Mouse (Mus musculus): ENCODE measurements around the gene Gcgr. TPM values are rescaled to one million over a fixed set of nuclear protein-coding genes. Genes with fewer than 3 reads are reported as not detected.

Gcgr gene
- polyA plus RNA-seq, 1 experiment from 2014 or later = 1.8 TPM

DNA sequence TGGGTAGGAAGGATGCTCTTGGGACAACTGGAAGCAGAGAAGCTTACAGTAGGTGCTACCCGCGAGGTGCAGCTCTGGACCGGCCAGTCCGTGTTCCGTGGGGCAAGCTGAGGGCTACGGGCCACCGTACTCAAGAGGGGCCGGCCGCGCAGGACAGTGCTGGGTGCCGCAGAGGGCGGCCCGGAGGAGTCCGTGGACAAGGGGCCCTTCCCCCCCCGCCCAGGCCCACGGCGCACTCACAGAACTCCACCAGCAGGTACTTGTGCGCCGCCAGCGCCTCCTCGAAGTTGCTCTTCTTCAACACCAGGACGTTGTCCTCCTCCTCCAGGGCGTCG lies 41.9 kb downstream of the Gcgr start:
- peak; percentile 31 for ATAC-seq (replicated peaks; ENCODE audit: insufficient number of reproducible peaks, low FRiP score, low TSS enrichment)
- Histone ChIP-seq H3K27ac (ENCODE audit: low read depth, low read length) (peak overlapping the region; percentile 96), H3K4me2 (peak overlapping the region; percentile 86), H3K36me3 (ENCODE audit: control insufficient read depth, insufficient read depth, low read length) (peaks cover 28% of the 10 kb centered on the region), H3K9me3 (replicated peaks; ENCODE audit: control insufficient read depth, low read length) (no peaks in the 10 kb centered on the region), H3K4me3 (ENCODE audit: low read depth, low read length) (peak overlapping the region; percentile 98), H3K4me1 (ENCODE audit: control insufficient read depth, insufficient read depth, low read length) (peaks cover 16% of the 10 kb centered on the region), H3K27me3 (ENCODE audit: control insufficient read depth, insufficient read depth, low read length) (no peaks in the 10 kb centered on the region), H3K9ac (ENCODE audit: low read depth, low read length) (peak overlapping the region; percentile 92)
- 0% methylated on average over 20 of the region's 24 CpGs for WGBS (ENCODE audit: insufficient replicate concordance)

DNA sequence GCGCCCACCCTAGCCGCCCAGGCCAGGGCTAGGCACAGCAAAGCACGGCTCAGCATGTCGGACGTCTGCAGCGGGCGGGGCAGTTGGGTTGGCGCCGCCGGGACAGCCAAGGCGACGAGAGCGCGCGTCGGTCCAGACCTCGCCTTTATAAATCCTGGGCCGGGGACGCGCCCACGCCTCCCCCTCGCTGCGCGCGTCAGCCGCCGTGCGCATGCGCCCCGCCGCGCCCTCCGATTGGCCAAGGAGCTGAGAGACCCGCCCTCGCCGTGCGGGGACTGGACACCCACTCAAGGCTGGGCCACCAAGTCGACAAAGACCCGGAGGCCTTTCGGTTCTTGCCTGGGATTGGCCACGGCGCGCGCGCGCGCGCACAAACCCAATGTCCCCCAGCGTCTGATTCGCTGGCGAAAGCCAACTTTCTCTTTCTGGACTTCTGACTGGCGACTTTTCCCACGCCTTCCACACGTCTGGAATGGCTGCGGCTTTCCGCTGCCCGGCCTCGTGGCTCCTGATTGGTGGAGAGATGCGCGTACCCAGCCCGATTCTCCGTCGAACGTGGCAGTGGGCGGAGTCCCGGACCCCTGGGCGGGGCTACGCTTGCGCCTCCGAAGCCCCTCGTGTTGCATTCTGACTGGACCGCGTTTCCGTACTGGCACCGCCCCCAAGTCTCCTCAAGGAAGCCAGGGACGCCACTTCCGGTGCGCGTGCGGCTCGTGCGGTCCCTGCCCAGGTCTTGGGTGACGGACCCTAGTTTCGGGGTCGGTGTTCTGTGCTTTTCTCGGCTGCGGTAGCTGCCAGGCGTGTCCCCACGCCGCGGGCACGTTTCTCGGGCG lies 42.5 kb downstream of the Gcgr start, which contains the start of gene P4hb:
P4hb (minus strand) TSS at position 502 of the 833 bp plus-strand sequence.
- Histone ChIP-seq H3K27me3 (ENCODE audit: control insufficient read depth, insufficient read depth, low read length) (no peaks in the 10 kb centered on the region), H3K4me1 (ENCODE audit: control insufficient read depth, insufficient read depth, low read length) (peaks cover 16% of the 10 kb centered on the region), H3K4me3 (ENCODE audit: low read depth, low read length) (peak within 1 kb of the TSS; percentile 98), H3K4me2 (peak within 1 kb of the TSS; percentile 86), H3K36me3 (ENCODE audit: control insufficient read depth, insufficient read depth, low read length) (peaks cover 29% of the 10 kb centered on the region), H3K9ac (ENCODE audit: low read depth, low read length) (peak within 1 kb of the TSS; percentile 92), H3K9me3 (replicated peaks; ENCODE audit: control insufficient read depth, low read length) (no peaks in the 10 kb centered on the region), H3K27ac (ENCODE audit: low read depth, low read length) (peak within 1 kb of the TSS; percentile 96)
- under 1% methylated on average over 93 of the region's 94 CpGs for WGBS (ENCODE audit: insufficient replicate concordance)
- peak; percentile 96 for ATAC-seq (replicated peaks; ENCODE audit: insufficient number of reproducible peaks, low FRiP score, low TSS enrichment)

DNA sequence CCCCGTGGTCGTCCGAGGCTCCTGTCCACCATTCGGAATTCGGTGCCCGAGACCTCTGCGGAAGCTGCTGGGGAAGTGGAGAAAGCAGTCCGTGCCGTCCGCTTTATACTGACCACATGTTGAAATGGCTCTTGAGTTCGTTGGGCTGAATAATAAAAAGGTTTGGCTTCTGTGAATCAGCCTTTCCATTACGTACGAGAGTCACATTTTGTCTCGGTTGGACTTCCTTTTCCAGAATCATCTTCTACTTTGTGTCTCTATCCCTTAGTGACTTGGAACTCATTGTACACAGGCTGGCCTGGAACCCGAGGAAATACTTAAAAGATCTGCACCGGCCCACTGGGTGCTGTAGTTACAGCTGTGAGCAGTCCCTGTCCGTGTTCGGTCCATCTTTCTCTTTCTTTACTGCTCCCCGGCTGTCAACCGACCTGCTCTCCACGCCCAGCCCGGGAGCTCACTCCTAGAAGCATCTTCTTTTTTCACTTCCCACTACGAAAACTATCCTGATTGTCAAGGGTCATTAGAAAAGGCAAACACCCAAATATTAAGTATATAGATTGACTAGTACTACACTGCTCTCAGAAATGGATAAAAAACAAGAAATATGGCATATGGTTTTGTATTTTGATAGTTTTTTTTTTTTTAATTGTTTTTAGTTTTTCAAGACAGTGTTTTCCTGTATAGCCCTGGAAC lies 43.2 kb downstream of the Gcgr start:
- H3K4me3 ChIP-seq (ENCODE audit: low read depth, low read length) = peak overlapping the region; percentile 98
- 1% methylated on average over 23 of the region's 23 CpGs for WGBS (ENCODE audit: insufficient replicate concordance)
- peak overlapping the region; percentile 96 for H3K27ac ChIP-seq (ENCODE audit: low read depth, low read length)
- peaks cover 31% of the 10 kb centered on the region for H3K36me3 ChIP-seq (ENCODE audit: control insufficient read depth, insufficient read depth, low read length)
- peak overlapping the region; percentile 69 for H3K4me2 ChIP-seq
- H3K27me3 ChIP-seq (ENCODE audit: control insufficient read depth, insufficient read depth, low read length) = no peaks in the 10 kb centered on the region
- H3K9ac ChIP-seq (ENCODE audit: low read depth, low read length) = peak overlapping the region; percentile 92
- no peaks in the 10 kb centered on the region for H3K9me3 ChIP-seq (replicated peaks; ENCODE audit: control insufficient read depth, low read length)
- H3K4me1 ChIP-seq (ENCODE audit: control insufficient read depth, insufficient read depth, low read length) = peaks cover 17% of the 10 kb centered on the region
- no peak for ATAC-seq (replicated peaks; ENCODE audit: insufficient number of reproducible peaks, low FRiP score, low TSS enrichment)

DNA sequence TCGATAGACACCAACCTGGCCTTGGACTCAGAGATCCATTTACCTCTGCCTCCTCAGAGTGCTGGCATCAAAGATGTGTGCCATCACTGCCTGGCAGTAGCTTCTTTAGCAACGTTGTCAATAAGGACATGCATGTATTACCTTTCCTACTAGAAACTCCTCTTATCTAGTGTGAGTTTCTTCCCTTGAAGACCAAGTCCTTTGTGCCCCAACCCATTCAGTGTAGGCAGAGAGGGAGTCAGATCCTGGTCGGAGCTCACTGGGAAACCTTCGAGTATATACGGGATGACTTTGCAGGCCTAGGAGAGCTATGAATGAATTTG lies 43.7 kb downstream of the Gcgr start:
- no peaks in the 10 kb centered on the region for H3K9me3 ChIP-seq (replicated peaks; ENCODE audit: control insufficient read depth, low read length)
- H3K9ac ChIP-seq (ENCODE audit: low read depth, low read length) = peak overlapping the region; percentile 92; the same call in 1 of the 2 replicates
- 40% methylated on average over 5 of the region's 5 CpGs for WGBS (ENCODE audit: insufficient replicate concordance)
- peaks cover 22% of the 10 kb centered on the region for H3K4me1 ChIP-seq (ENCODE audit: control insufficient read depth, insufficient read depth, low read length)
- H3K4me3 ChIP-seq (ENCODE audit: low read depth, low read length) = peak overlapping the region; percentile 98
- H3K36me3 ChIP-seq (ENCODE audit: control insufficient read depth, insufficient read depth, low read length) = peaks cover 35% of the 10 kb centered on the region
- no peak overlapping the region for H3K27ac ChIP-seq (ENCODE audit: low read depth, low read length)
- H3K4me2 ChIP-seq = peak overlapping the region; percentile 69
- no peaks in the 10 kb centered on the region for H3K27me3 ChIP-seq (ENCODE audit: control insufficient read depth, insufficient read depth, low read length)
- ATAC-seq (replicated peaks; ENCODE audit: insufficient number of reproducible peaks, low FRiP score, low TSS enrichment) = no peak

DNA sequence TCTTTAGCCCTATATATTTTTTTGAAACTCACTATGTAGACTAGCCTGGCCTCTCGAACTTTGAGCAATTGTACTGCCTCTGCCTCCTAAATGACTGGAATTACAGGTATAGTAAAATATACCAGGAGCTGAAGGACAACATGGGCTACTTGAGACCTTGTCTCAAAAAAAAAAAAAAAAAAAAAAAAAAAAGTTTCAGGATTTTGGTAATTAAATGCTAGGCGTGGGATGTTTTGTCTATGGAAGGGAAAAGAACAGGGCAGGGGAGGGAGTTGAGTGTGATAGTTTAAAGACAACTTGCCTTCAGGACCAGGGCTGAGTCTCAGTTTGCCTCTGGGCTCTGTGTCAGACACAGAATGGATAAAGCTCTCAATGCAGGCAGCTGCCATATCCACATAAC lies 44.5 kb downstream of the Gcgr start:
- H3K27ac ChIP-seq (ENCODE audit: low read depth, low read length) = no peak overlapping the region
- H3K4me2 ChIP-seq = no peak overlapping the region; the same call in 1 of the 2 replicates
- H3K27me3 ChIP-seq (ENCODE audit: control insufficient read depth, insufficient read depth, low read length) = no peaks in the 10 kb centered on the region
- WGBS (ENCODE audit: insufficient replicate concordance) = 90% methylated on average over 2 of the region's 2 CpGs
- peaks cover 33% of the 10 kb centered on the region for H3K36me3 ChIP-seq (ENCODE audit: control insufficient read depth, insufficient read depth, low read length)
- no peaks in the 10 kb centered on the region for H3K9me3 ChIP-seq (replicated peaks; ENCODE audit: control insufficient read depth, low read length)
- H3K4me1 ChIP-seq (ENCODE audit: control insufficient read depth, insufficient read depth, low read length) = peaks cover 31% of the 10 kb centered on the region
- H3K9ac ChIP-seq (ENCODE audit: low read depth, low read length) = no peak overlapping the region
- no peak overlapping the region for H3K4me3 ChIP-seq (ENCODE audit: low read depth, low read length)
- ATAC-seq (replicated peaks; ENCODE audit: insufficient number of reproducible peaks, low FRiP score, low TSS enrichment) = no peak

DNA sequence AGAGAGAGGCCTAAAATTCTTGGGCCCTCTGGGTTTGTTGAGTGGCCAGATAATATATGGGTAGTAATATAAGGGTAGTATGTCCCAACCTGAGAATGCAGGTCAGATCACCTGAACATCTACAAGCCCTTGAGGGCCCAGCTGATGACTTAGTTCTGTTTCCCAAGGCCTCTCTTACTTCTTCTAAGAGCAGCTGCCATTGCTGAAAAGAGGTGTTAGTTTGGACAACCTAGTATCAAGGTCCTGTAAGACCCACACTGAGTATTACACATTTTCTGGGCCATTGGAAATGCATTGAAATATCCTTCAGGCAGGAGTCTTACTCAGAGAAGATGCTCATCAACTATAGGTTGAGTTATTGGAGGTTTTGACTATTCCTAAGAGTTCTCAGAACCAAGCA lies 45.4 kb downstream of the Gcgr start:
- H3K9me3 ChIP-seq (replicated peaks; ENCODE audit: control insufficient read depth, low read length) = no peaks in the 10 kb centered on the region
- ATAC-seq (replicated peaks; ENCODE audit: insufficient number of reproducible peaks, low FRiP score, low TSS enrichment) = no peak
- H3K4me1 ChIP-seq (ENCODE audit: control insufficient read depth, insufficient read depth, low read length) = peaks cover 35% of the 10 kb centered on the region
- no peak overlapping the region for H3K9ac ChIP-seq (ENCODE audit: low read depth, low read length)
- peaks cover 25% of the 10 kb centered on the region for H3K36me3 ChIP-seq (ENCODE audit: control insufficient read depth, insufficient read depth, low read length)
- no peaks in the 10 kb centered on the region for H3K27me3 ChIP-seq (ENCODE audit: control insufficient read depth, insufficient read depth, low read length)
- H3K4me3 ChIP-seq (ENCODE audit: low read depth, low read length) = no peak overlapping the region
- no peak overlapping the region for H3K4me2 ChIP-seq
- H3K27ac ChIP-seq (ENCODE audit: low read depth, low read length) = no peak overlapping the region

DNA sequence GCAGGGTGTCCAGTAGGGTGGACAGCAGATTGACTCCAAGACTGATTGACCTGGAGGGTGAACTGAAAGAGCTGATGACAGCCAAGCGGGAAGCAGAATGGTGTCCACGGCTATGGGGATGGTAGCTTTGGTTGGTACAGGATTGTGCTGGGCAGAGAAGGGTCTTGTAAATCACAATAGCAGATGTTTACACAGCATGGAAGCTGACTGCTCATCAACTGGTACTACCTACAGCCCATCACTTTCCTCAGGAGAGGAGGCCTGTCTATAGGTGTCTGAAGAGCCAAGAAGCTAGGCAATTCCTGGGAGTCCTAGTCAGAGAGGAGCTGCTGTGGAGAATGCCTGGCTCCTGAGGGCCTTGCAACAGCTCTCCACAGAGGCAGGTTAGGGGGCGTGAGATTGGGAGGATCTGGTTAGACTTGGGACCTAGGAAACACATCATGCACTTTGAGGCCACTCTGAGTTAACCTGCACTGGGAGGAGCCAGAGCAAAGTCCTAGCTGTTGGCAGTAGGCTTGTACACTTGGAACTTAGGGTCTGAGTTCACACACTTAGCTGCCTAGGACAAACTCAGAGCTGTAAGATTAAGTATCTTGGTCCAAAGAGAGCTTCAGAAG lies 46.0 kb downstream of the Gcgr start:
- H3K4me1 ChIP-seq (ENCODE audit: control insufficient read depth, insufficient read depth, low read length) = peaks cover 33% of the 10 kb centered on the region
- 81% methylated on average over 3 of the region's 3 CpGs for WGBS (ENCODE audit: insufficient replicate concordance)
- no peak overlapping the region for H3K4me3 ChIP-seq (ENCODE audit: low read depth, low read length)
- no peaks in the 10 kb centered on the region for H3K27me3 ChIP-seq (ENCODE audit: control insufficient read depth, insufficient read depth, low read length)
- H3K9me3 ChIP-seq (replicated peaks; ENCODE audit: control insufficient read depth, low read length) = no peaks in the 10 kb centered on the region
- H3K36me3 ChIP-seq (ENCODE audit: control insufficient read depth, insufficient read depth, low read length) = peaks cover 23% of the 10 kb centered on the region
- H3K9ac ChIP-seq (ENCODE audit: low read depth, low read length) = no peak overlapping the region
- no peak overlapping the region for H3K4me2 ChIP-seq
- H3K27ac ChIP-seq (ENCODE audit: low read depth, low read length) = no peak overlapping the region
- ATAC-seq (replicated peaks; ENCODE audit: insufficient number of reproducible peaks, low FRiP score, low TSS enrichment) = no peak

DNA sequence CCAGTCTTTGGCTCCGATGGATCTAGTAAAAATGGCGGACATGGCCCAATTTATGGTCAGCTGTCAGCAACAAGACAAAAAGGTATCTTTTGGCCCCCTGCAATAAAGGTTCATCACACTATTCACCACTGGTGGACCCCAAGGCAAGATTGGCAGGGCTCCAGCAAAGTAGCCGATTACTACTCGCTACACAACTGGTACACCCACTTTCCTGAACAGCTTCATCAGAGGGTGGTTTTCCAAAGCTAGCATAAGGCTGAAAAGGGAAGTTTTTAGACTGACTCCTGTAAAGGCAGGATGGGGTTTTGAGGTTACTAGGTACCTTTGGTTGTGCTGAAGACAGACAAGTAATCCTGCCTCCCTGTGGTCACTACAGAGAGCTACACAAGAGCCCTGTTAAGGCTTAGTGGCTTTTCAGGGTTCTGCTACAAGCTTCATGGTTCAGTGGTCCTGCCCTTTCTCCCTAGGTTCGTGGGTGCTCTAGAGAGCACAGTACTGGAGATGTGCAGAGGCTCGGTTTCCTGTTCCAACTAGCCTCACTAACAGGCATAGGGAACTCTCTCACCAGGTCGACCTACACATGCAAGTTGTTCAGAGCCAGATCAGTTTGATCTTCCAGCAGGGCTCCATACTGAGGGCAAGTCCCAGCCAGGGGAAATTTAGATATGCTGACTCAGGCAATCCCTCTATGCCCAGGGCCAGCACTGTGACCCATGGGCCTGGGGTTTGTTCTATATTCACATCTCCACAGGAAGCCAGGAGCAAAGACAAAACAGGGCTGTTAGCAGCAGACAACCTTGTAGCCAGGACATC lies 46.9 kb downstream of the Gcgr start:
- Histone ChIP-seq H3K27me3 (ENCODE audit: control insufficient read depth, insufficient read depth, low read length) (no peaks in the 10 kb centered on the region), H3K27ac (ENCODE audit: low read depth, low read length) (no peak overlapping the region), H3K9me3 (replicated peaks; ENCODE audit: control insufficient read depth, low read length) (no peaks in the 10 kb centered on the region), H3K36me3 (ENCODE audit: control insufficient read depth, insufficient read depth, low read length) (peaks cover 23% of the 10 kb centered on the region), H3K4me1 (ENCODE audit: control insufficient read depth, insufficient read depth, low read length) (peaks cover 33% of the 10 kb centered on the region), H3K4me2 (no peak overlapping the region), H3K9ac (ENCODE audit: low read depth, low read length) (no peak overlapping the region), H3K4me3 (ENCODE audit: low read depth, low read length) (no peak overlapping the region)
- WGBS (ENCODE audit: insufficient replicate concordance) = 84% methylated on average over 7 of the region's 7 CpGs
- no peak for ATAC-seq (replicated peaks; ENCODE audit: insufficient number of reproducible peaks, low FRiP score, low TSS enrichment)
